ENCODE assay signal across 21 mouse cellular contexts in the genomic region with DNA sequence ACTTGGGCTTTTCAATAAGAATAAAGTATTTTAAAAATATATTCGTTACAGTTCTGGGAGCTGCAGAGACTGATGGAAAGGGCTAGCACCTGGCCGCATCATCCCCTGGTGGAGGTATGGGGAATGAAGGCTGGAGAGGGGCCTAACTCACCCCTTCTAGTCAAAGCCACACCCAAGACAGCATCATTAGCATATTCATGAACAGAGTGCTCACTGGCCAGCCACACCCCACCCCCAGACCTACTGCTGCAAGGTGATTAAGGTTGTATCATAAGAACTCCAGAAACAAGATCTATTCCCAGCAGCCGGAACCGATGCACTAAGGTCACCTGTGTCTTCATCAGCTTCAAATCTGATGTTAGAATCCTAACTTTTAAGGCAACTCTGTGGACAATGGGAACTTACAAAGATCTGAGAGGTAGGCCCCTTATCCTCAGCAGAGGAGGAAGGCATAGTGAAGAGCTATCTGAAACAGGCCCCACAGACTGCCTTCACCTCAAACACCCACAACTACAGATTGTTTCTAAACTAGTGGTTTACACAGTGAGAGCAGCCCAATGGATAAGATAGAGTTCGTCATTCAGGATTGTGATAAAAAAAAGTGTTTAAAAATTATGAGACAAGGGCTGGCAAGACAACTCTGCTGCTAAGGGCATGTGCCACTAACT.
DNase-seq lines count a peak whose midpoint lies in the region; ATAC-seq and TF ChIP-seq lines count a peak whose summit lies in the region.
"Had no signal": no experiment of that assay in that cellular context is flagged by ENCODE, and none has a peak within 500 bp of the region (broad histone marks: within the 10 kb centered on the region; RNA-seq: fewer than 3 reads in every experiment).

No protein-coding gene starts in this region.

- H3K4me3 ChIP-seq in layer of hippocampus, adult 2 months, result no peak overlapping the region
- no peak overlapping the region for H3K4me3 ChIP-seq in liver, embryonic 13.5 days (replicated peaks)
- H3K4me3 ChIP-seq: embryonic facial prominence, embryonic 12.5 days; forebrain, embryonic 15.5 days; heart, embryonic 10.5 days; hindbrain, embryonic 12.5 days; kidney, embryonic 15.5 days; limb, embryonic 13.5 days; lung, embryonic 15.5 days; midbrain, embryonic 13.5 days; neural tube, embryonic 13.5 days had no signal

- TF ChIP-seq CTCF in layer of hippocampus, adult 2 months (conservative IDR thresholded peaks at IDR 0.05), result no peak

- H3K4me1 ChIP-seq in liver, embryonic 13.5 days (replicated peaks), result peaks cover 74% of the 10 kb centered on the region

- H3K27me3 ChIP-seq in liver, embryonic 13.5 days, result no peaks in the 10 kb centered on the region
- H3K27me3 ChIP-seq: embryonic facial prominence, embryonic 12.5 days; forebrain, embryonic 15.5 days; hindbrain, embryonic 12.5 days; kidney, embryonic 15.5 days; limb, embryonic 13.5 days; lung, embryonic 15.5 days; midbrain, embryonic 13.5 days; neural tube, embryonic 13.5 days had no signal

- intact Hi-C loops in heart, postnatal 25 days (cut with DNase I), result loop anchor here (5.0 kb wide), 1 partner anchor 82 kb away; no protein-coding TSS in a partner anchor

- no peak for DNase-seq in layer of hippocampus, adult 2 months (ENCODE audit: low spot score in 2 of 2)
- no peak for DNase-seq in layer of hippocampus, adult 11-12 months (ENCODE audit: low spot score)
- DNase-seq in c-Kit-positive CD71-positive TER-119-negative erythroid progenitor cells, embryonic 14.5 days (ENCODE audit: low read depth), result peak; percentile 68
- peak; percentile 70 for DNase-seq in liver, embryonic 13.5 days
- DNase-seq in frontal cortex, postnatal 36 days (ENCODE audit: low spot score in 2 of 2), result no peak
- DNase-seq in thymus, postnatal 4 days, result no peak
- DNase-seq in adrenal gland, postnatal 4 days (ENCODE audit: low spot score in 2 of 2), result no peak
- no peak for DNase-seq in heart, postnatal 25 days (ENCODE audit: low spot score)
- DNase-seq: adrenal gland, postnatal 36 days; layer of hippocampus, postnatal 36 days; right cerebral cortex, adult 18-20 months; thymus, postnatal 25 days had no signal

- H3K9ac ChIP-seq in liver, embryonic 13.5 days, result no peak overlapping the region
- H3K9ac ChIP-seq: embryonic facial prominence, embryonic 12.5 days; forebrain, embryonic 15.5 days; hindbrain, embryonic 12.5 days; kidney, embryonic 15.5 days; limb, embryonic 13.5 days; lung, embryonic 15.5 days; midbrain, embryonic 13.5 days; neural tube, embryonic 13.5 days had no signal

- peak overlapping the region; percentile 33 for H3K27ac ChIP-seq in layer of hippocampus, adult 2 months
- peak overlapping the region; percentile 20 for H3K27ac ChIP-seq in liver, embryonic 13.5 days
- H3K27ac ChIP-seq: embryonic facial prominence, embryonic 12.5 days; forebrain, embryonic 15.5 days; hindbrain, embryonic 12.5 days; kidney, embryonic 15.5 days; midbrain, embryonic 13.5 days; neural tube, embryonic 13.5 days had no signal

- 27% methylated on average over 5 of the region's 5 CpGs for WGBS in liver, embryonic 13.5 days (ENCODE audit: insufficient replicate concordance)

- no peaks in the 10 kb centered on the region for H3K9me3 ChIP-seq in liver, embryonic 13.5 days (replicated peaks)
- H3K9me3 ChIP-seq: embryonic facial prominence, embryonic 12.5 days; forebrain, embryonic 15.5 days; heart, embryonic 10.5 days; hindbrain, embryonic 12.5 days; kidney, embryonic 15.5 days; limb, embryonic 13.5 days; lung, embryonic 15.5 days; midbrain, embryonic 13.5 days; neural tube, embryonic 13.5 days had no signal

- H3K36me3 ChIP-seq in liver, embryonic 13.5 days, result no peaks in the 10 kb centered on the region
- H3K36me3 ChIP-seq: embryonic facial prominence, embryonic 12.5 days; forebrain, embryonic 15.5 days; heart, embryonic 10.5 days; hindbrain, embryonic 12.5 days; kidney, embryonic 15.5 days; limb, embryonic 13.5 days; lung, embryonic 15.5 days; midbrain, embryonic 13.5 days; neural tube, embryonic 13.5 days had no signal

- peak overlapping the region; percentile 23; the same call in 1 of the 2 replicates for H3K4me2 ChIP-seq in liver, embryonic 13.5 days
- H3K4me2 ChIP-seq: embryonic facial prominence, embryonic 12.5 days; forebrain, embryonic 15.5 days; hindbrain, embryonic 12.5 days; kidney, embryonic 15.5 days; limb, embryonic 13.5 days; lung, embryonic 15.5 days; midbrain, embryonic 13.5 days; neural tube, embryonic 13.5 days had no signal

- peak; percentile 77 for ATAC-seq in liver, embryonic 13.5 days (ENCODE audit: low read depth)
- ATAC-seq: forebrain, embryonic 15.5 days; midbrain, embryonic 13.5 days had no signal

Comparison
In these comparisons a context has a peak if more than half of its experiments do, and no peak if none do; other contexts are left out.
1. DNase-seq: peak in c-Kit-positive CD71-positive TER-119-negative erythroid progenitor cells, embryonic 14.5 days (single experiment) and liver, embryonic 13.5 days (single experiment); none in layer of hippocampus, adult 2 months (0 of 2), layer of hippocampus, adult 11-12 months (single experiment), frontal cortex, postnatal 36 days (0 of 2), thymus, postnatal 4 days (single experiment), adrenal gland, postnatal 4 days (0 of 2) and heart, postnatal 25 days (single experiment).